Mouse (Mus musculus): ENCODE measurements at regions not wholly inside any gene's neighbourhood (a gene's known extent, or its start where the extent isn't known, plus 50 kb on each side); places are given as distances from the start of the nearest gene placed in this dataset.
A peak's percentile ranks its signal among the peaks of the same experiment; 100 is the strongest.

DNA sequence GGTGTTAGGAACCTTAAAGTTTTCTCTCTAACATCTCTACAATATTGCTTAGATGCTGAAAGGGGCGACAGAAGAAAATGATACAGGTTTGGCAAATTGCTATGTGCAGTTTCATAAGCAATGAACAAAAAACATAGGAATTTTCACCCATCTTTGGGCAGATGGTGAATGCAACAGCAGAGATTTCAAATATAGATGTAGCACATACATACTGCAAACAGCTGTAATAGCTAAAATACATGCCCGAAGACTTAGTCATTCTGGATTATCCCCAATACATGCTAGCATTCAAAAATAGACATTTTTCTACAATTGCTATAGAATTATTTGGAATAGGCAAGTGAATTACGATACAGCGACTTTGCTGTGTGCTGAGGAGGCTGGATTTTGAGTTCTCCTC lies 544.1 kb downstream of the D3Ertd751e start:
- DNase-seq (ENCODE audit: low read depth, low spot score): peak; percentile 65

DNA sequence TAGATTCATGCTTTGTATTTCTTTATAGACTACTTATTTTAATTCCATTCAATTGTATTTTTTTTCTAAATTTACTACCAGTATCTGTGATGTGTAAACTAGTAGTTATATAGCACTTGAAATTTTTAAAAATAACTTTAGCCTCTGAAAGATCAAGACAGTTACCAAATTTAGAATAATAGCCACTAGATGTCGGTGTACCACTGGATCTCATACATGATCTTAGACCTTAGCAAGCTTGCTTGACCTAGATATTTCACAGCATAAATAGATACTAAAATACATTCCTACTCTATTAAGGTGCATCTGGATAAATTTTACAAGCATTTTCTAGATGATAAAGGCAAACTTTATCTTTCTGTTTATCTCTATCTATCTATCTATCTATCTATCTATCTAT lies 570.0 kb downstream of the D3Ertd751e start:
- no peak for DNase-seq (ENCODE audit: low read depth, low spot score)

DNA sequence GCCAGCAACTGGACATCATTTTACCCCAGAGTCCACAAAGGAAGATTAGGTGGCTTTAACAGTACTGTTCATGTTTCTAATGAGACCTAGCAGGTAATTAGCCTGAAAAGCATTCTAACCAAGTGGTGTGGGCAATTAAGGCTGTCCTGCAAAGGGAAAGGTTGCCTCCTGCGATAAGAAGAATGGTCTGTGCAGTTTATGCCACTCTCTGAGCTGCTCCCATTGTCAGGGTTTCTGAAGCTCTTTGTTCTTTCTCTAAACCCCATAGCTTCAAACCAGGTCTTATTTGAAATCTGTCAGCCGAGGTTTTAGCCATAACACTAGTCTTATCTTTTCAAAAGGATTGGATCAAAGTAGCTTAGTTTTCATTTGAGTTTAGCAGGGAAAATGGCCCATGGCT lies 585.3 kb downstream of the D3Ertd751e start:
- DNase-seq (ENCODE audit: low read depth, low spot score): no peak

DNA sequence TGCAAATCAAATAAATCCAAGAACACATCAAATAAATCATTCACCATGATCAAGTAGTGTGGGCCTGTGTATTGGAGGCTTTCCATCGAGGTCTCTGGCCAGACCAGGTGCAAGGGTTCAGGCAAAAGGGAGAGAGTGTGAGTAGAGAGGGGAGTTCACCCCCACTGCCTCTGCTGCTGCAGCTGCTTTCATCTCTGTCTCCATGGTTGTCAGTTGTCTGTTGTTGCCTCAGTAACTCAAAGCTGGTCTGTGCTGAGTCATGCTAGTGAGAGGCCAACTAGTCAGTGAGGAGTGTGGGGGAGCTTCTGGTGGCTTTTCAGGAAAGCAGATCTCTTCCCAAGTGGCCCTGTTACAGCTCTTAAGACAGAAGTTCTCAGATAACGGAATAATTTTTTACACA lies 600.4 kb downstream of the D3Ertd751e start:
- peak; percentile 22 for DNase-seq (ENCODE audit: low read depth, low spot score)

DNA sequence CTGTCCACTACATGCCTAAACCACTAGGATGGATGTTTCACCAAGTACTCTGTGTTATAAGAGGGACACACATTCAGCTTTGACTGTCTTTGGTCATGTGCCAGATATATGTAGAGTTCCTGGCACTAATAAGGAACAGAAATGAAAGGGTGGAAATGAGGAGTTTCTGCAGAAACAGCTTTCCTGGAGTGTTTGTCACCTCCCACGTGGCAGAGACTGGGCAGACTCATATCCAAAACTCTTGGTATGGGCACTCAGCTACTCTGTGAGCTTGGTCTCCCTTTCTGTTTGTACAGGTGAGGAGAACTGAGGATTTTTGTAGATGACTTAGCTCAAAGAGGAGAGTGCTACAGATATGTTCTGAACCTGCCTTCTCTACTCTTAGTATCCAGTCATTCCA lies 634.4 kb downstream of the D3Ertd751e start:
- DNase-seq (ENCODE audit: low read depth, low spot score): no peak

DNA sequence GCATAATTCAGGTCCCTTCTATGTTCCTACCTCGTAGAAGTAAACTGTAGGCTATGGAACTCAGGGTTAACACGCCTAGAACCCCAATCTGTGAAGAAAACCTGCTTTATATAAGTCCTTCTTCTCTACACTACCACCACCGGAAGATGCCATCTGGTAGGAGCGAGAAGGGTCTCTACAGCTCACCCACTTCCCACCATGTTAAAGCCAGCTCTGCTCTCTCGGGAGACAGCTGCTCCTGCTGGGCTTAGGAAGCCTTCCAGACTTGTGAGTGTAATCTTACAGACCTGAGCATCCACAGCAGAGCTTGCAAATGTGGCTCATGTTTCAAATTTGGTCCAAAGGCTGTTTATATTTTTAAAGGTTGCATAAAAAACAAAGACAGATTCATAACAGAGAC lies 639.7 kb downstream of the D3Ertd751e start:
- peak; percentile 46 for DNase-seq (ENCODE audit: low read depth, low spot score)

DNA sequence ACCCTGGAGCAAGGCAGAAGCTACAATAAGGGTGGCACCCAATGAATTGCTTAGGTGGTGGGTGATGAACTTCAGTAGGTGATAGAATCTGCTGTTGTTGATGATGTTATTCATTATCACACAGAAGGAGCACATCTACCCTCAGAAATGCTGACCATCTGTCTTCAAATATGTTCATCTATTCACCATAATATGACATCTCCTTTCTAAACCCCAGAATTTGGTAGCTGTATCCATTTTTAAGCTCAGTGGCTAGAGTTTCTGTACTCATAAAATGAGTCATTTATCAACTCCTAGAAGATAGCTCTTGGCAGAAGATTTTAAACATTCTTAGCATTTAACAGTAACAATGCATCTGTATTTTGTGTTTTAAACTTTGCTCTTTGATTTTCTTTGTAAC lies 660.3 kb downstream of the D3Ertd751e start:
- DNase-seq (ENCODE audit: low read depth, low spot score): peak; percentile 49

DNA sequence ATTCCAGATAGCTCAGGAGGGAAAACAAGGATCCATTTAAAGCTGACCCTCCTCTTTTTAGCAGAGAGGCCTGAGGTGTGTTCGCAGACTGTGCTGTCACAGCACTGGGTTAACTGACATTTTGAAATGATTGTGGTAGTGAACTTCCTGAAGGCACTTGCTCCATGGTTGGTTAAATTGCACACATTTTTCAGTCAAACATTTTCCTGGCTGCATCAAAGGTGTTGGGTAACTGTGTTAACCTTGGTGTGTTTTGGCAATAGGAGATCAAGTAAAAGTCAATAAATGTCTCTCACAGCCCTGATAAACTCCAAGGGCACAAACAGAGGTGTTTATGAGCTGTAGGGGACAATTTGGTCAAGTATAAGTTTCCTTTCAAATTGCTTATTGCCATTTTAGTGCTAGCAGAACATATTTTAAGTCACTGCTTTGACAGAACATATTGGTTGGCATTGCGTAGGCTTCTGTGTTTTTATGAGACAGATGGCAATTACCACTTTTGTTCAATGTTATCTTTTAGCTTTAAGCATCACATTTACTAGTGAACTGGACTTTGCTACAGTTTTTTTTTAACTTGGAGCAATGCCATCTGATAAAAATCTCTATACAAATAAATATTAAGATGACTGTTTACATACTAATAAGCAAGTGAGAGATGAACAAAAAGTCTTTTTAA lies 666.7 kb downstream of the D3Ertd751e start:
- DNase-seq (ENCODE audit: low read depth, low spot score): peak; percentile 80

DNA sequence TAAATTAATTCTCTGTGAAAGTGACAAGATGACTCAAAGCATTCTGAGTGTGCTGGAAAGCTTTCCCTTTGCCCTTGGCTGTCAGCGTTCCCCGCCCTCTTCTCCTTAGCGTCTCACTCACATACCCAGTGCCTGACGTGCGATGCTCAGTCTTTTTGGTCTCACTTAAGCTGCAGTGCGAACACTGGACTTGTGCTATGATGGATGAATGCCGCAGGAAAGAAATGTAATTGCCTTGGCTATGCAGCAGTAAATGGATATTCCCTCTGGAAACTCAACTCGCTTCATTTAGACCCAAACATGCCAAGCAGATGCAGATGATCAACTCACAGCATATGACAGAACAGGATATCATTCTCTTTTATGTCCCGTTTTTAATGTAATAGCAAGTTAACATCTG lies 685.0 kb downstream of the D3Ertd751e start:
- DNase-seq (ENCODE audit: low read depth, low spot score): no peak

DNA sequence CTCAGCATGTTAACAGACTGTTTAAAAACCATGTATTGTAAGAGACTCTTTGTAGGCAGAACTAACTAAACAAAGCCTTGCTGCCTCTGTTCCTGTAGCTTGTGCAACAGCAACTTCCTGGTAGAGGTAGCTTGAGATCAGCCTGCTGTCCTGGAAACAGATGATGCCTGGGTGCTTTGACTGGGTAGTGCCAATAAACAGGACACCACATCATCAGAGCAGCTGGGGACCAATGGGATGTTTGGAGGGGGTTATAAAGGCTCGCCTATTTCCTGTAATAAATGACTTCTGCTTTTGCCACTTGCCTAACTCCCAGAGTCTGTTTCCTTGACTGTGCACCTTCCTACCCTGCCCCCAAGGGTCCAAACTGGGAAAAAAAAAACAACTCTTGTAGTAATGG lies 707.2 kb downstream of the D3Ertd751e start:
- no peak for DNase-seq (ENCODE audit: low read depth, low spot score)

DNA sequence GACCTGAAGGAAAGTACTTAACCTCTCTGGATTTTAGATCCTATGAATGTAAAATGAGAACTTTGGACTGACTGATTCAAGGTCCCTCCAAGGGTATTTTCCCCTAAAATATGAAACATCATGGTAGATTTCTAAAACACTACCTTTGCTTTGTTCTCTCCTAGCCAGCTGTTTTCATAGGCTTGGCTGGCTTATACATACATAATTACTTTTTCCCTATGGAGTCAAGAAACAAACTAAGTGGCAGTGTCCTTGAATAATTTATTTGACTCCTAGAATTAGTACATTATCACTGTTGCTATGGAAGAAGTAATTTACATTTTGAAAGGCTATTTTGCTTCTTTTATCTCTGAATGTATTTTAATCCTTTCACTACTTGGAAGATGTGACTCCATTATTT lies 721.9 kb downstream of the D3Ertd751e start:
- DNase-seq (ENCODE audit: low read depth, low spot score): no peak

DNA sequence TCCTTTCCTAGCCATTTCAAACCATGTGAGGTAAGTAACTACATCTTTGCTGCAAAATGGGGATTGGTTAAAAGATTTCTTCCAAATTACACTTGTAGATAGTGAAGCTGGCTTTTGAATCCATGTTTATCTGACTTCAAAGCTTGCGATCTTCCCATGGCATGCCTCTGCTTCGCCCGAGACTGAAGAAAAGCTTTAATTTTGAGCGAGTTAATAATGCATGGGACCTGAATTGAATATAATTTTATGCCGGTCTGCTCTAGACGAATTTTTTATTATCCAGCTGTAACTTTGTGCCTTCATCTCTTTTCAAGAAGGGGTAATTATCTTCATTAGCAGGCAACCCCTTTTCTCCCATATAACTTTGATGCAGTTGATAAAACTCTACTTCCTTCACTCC lies 724.7 kb downstream of the D3Ertd751e start:
- no peak for DNase-seq (ENCODE audit: low read depth, low spot score)

DNA sequence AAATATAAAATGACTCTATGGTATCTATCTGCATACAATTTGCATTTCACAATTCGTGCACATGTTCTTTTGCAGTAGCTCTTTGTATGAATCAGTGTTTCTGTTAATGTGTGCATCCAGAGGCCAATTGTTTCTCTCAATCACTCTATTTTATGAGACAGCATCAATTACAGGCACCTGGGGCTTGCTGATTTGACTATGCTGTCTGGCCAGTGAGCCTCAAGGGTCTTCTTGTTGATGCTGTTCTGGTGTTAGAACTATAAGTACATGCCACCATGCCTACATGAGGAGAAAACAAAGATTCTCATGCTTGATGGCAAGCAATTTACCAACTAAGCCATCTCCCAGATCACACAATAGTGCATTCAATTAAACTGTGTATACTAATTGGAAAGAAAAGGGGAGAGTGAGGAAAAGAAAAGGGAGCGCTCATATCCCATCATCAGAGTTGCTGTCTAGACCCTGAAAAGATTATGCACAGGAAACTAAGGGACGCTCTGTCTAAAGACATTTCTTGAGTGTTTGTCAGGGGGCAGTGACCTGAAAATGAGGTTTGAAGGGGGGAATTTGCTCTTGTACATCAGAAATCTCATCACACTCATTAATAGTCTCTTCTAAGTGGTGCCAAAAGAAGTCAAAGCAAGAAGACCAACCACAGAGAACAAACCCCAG lies 772.6 kb downstream of the D3Ertd751e start:
- DNase-seq (ENCODE audit: low read depth, low spot score): no peak

DNA sequence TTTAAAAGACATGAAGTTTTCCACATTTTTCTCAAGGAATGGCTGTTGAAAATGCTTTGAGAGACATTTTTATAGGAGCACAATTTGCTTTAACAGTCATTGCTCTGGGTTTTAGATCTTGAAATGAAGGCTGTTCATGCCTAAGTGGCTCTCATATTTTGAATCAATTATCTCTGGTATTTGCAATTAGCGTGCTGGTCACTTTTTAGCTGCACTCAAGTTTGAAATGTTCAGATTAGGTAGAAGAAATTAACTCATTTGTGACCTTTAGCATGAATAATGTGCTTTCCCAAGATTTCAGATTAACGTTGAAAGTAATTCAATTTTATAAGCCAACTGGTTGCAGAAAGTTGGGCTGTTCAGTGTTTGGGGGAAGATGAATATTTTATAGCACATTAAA lies 773.9 kb downstream of the D3Ertd751e start:
- no peak for DNase-seq (ENCODE audit: low read depth, low spot score)

DNA sequence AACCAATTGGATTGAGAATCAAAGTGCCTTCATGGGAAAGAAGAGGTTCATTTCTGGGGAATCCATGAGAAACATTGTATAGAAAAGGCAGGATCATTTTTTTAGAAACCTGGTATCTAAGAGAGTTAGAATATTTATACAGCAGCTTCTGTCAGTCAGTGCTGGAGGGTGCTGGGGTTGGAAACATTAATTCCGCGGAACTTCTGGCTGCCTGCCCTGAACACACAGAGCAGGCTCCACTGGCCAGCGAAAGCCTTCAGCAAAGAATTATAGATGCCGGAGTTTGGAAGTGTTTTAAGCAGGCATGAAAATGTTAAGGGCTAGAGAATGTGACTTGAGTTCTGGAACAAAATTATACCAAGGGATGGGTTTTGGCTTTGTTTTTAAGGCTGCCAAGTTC lies 789.0 kb downstream of the D3Ertd751e start:
- DNase-seq (ENCODE audit: low read depth, low spot score): no peak

DNA sequence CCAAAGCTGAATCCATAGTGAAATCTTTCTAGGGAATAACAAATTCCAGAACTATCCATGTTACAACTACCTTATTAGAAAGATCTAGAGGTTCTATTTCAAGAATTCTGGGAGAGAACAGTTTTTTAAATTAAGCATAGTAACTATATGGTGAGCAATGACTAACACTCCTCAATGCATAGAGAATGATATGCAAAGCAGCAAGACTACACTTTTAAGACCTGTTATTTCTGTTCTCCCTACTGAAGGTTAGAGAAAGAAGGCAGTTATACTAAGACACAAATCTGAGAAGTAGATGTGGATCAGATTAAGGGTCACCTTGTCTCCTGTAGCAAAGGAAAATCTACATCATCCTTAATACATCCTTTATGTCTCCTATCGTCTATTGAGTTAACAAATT lies 824.3 kb downstream of the D3Ertd751e start:
- DNase-seq (ENCODE audit: low read depth, low spot score): no peak

DNA sequence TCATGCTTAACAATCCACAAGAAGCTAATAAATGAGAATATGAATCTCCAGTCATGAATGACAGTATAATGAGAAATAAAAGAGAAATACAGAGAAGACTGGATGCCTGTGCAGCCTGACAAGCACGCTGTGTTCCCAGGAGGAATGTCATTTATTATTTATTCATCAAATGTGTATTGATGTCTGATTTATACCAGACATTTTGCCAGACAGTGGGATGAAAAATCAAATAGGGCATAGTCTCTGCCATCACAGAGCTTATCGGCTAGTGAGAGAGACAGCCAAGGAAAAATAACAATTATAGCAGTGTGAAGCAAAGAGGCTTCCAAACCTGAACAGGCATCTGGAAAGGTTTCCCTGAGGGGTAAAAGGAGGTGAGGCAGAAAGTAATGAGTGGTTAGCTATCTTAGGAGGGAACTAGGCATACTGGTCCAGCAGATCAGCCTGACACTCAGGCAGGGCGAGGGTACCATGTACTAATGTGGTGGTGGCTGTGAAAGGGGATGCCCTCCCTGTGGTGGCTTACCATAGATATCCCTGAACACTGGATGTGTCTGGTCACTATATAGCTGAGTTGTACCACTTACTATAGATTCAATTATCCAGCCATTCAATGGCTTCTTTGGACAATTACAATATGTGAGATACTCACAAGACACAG lies 828.1 kb downstream of the D3Ertd751e start:
- no peak for DNase-seq (ENCODE audit: low read depth, low spot score)

DNA sequence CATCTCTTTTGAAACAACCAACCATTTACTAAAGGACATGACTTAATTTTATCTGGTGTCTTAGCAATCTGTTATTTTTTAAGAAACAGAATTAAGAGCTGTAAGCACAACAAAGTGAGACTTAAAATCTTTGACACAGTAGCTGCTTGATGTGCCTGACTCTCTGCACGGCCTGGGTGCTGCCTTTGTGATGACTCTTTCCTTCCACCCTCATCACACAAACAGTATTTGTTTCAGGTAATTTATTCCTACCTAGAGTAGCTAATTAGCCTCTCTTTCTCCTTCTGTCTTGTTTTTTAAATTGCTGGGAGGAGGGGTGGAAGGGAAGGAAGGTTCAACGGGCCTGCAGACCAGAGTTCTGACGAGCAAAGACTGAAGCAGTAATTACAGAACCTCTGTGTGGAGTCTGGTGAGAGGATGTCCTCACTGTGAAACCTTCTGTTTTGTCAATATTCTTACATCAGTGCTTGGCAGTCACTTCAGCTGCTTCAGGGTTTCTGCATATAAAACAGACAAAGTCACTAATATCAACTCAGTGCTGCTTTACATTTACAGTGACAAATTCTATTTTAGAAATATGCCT lies 829.6 kb downstream of the D3Ertd751e start:
- DNase-seq (ENCODE audit: low read depth, low spot score): no peak

DNA sequence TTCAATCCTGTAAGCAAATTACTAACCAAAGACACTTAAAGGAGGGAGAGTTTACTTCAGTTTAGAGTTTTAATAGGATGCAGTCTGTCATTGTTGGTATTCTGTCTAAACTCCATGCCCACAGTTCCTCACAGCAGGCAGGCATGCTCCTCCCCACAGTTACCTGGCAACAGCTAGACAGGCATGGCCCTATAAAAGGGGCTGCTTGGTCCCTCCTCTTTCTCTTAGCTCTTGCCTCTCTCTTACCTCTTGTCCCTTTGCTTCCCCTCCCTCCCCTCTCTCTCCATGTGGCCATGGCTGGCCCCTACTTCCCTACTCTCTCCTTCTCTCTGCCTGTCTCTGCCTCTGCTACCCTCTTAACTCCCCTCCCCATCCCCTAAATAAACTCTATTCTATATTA lies 830.7 kb downstream of the D3Ertd751e start:
- no peak for DNase-seq (ENCODE audit: low read depth, low spot score)

DNA sequence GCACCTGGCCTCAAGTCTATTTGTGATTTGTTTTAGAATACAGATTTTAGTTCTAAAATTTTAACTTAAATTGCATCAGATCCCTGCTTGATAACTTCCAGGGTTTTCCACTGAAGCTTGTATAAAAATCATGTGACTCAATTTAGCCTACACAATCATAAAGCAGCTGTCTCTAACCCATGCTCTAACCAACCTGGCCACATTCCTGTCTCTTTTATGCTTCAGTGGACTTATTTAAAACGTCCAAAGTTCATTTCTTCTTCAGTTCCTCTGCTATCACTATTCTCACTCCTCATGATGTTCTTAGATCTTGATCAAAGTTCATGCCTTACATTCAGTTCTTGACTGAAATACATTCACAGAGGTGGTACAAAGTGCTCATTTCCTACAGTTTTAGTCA lies 839.9 kb downstream of the D3Ertd751e start:
- no peak for DNase-seq (ENCODE audit: low read depth, low spot score)

DNA sequence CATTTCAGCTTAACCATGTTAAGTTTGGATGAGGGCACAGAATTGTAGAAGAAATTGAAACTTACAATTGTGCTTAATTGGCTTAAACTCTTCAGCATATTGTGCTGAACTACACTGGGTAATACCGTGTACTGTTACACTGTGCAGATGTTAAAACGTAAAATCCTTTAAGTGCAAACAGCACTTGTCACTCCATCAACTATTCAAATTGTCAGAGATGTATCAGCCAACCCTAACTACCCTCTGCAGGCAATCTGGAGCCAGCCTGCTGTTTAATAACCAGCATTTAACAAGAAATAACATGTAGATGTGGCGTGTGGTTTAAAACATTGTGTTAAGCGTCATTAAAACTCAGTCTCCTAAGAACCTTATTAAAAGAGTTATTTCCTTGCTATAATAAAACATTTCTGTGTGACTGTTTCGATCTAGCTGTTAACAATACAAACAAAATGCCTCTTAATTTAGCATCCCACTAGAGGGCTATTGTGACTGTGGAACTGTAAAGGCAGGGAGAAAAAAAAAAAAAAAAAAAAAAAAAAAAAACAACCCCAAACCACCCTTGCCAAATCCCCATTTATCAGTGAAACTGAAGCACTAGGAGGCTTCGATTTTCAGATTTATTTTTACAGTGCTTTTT lies 845.0 kb downstream of the D3Ertd751e start:
- no peak for DNase-seq (ENCODE audit: low read depth, low spot score)

DNA sequence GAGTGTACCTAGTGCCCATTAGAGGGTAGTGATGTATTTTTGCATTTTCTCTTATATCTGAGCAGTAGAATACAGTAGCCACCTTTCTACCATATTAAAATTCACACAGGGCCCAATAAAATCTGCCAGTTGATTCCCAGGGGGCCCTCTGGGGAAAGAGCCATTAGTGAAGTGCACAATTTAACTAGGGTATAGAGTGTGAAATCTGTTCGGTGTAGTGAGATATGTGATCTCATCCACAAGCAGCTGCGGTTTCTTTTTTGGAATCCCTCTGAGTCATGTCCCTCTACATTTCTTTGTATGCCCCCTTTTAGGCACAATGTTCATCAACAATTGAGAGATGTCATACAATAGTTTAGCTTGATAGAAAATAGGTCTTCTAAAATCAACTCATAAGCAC lies 847.1 kb downstream of the D3Ertd751e start:
- no peak for DNase-seq (ENCODE audit: low read depth, low spot score)
